Mouse (Mus musculus) E14TG2a.4 (cell line): ENCODE data around the gene C1s1.

Experiments
- CTCF ChIP-seq: conservative IDR thresholded peaks from 2 replicates; pipeline ENCODE4 v1.5.1; 2014; ENCODE audit warnings: low read length
- NANOG ChIP-seq: IDR thresholded peaks from 2 replicates; pipeline ENCODE4 v1.6.1; 2014; ENCODE audit warnings: borderline replicate concordance, low read length, mixed read lengths
- POU5F1 ChIP-seq: IDR thresholded peaks from 2 replicates; pipeline ENCODE4 v1.6.1; 2014; ENCODE audit warnings: low read length, borderline replicate concordance

DNA sequence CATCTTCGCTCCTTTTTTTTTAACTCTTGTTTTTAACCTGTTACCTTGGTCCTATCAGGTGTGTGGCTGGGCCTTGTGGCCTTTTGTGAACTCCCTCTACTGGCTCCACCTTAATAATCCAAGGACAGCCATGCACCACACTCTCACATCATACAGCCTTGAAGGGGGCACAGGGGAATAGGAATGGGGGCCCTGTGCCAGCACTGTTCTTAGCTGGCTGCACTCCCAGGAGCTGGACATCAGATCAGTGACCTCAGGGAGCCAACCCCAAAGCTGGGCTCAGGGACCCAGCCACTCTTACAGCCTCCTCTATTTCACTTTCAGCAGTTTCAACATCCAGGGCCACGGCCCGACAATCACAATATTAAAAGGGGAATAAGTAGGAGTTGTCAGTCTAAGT is 43.6 kb upstream of the C1s1 start:
- TF ChIP-seq CTCF (no peak), NANOG (no peak), POU5F1 (no peak)
